In genomic region chr8:93668306-93668705, GRCm38 (mm10) we compare ENCODE assay signal across 11 mouse cellular contexts.
DNase-seq lines count a peak whose midpoint lies in the region; ATAC-seq and TF ChIP-seq lines count a peak whose summit lies in the region.
"Had no signal": no experiment of that assay in that cellular context is flagged by ENCODE, and none has a peak within 500 bp of the region (broad histone marks: within the 10 kb centered on the region; RNA-seq: fewer than 3 reads in every experiment).

No protein-coding gene starts in this region.

- H3K4me1 ChIP-seq in heart, embryonic 10.5 days: no peaks in the 10 kb centered on the region
- H3K4me1 ChIP-seq in midbrain, postnatal 0 days (ENCODE audit: insufficient read depth, low read length): no peaks in the 10 kb centered on the region
- no peaks in the 10 kb centered on the region for H3K4me1 ChIP-seq in midbrain, embryonic 11.5 days (ENCODE audit: control insufficient read depth, insufficient read depth, low read length)
- 0 out of 2 replicates have a peak, but pooled peaks cover 7% of the 10 kb centered on the region for H3K4me1 ChIP-seq in kidney, postnatal 0 days (replicated peaks; ENCODE audit: insufficient read depth, low read length)
- H3K4me1 ChIP-seq: limb, embryonic 13.5 days had no signal

- no peak for TF ChIP-seq CTCF in midbrain, postnatal 0 days (IDR thresholded peaks at IDR 0.05)
- TF ChIP-seq CTCF in kidney, postnatal 0 days (IDR thresholded peaks at IDR 0.05; ENCODE audit: low read depth): no peak

- no peak for ATAC-seq in midbrain, postnatal 0 days (ENCODE audit: low FRiP score)
- no peak for ATAC-seq in midbrain, embryonic 11.5 days (ENCODE audit: low FRiP score)
- no peak for ATAC-seq in kidney, postnatal 0 days (replicated peaks; ENCODE audit: low FRiP score, low read depth)
- no peak for ATAC-seq in granulocyte monocyte progenitor cell, adult 5-6 weeks (replicated peaks; ENCODE audit: poor library complexity, severe bottlenecking)

- WGBS in heart, embryonic 10.5 days: 54% methylated on average over 7 of the region's 7 CpGs
- WGBS in midbrain, postnatal 0 days: 71% methylated on average over 7 of the region's 7 CpGs
- 69% methylated on average over 7 of the region's 7 CpGs for WGBS in midbrain, embryonic 11.5 days
- WGBS in kidney, postnatal 0 days: 23% methylated on average over 7 of the region's 7 CpGs

- no peaks in the 10 kb centered on the region for H3K9me3 ChIP-seq in heart, embryonic 10.5 days
- H3K9me3 ChIP-seq in midbrain, postnatal 0 days (ENCODE audit: low read length): no peaks in the 10 kb centered on the region
- H3K9me3 ChIP-seq in midbrain, embryonic 11.5 days (ENCODE audit: control insufficient read depth, low read length): no peaks in the 10 kb centered on the region
- H3K9me3 ChIP-seq in kidney, postnatal 0 days (replicated peaks; ENCODE audit: low read length): no peaks in the 10 kb centered on the region
- H3K9me3 ChIP-seq: limb, embryonic 13.5 days had no signal

- no peak overlapping the region for H3K4me3 ChIP-seq in heart, embryonic 10.5 days
- H3K4me3 ChIP-seq in midbrain, postnatal 0 days (ENCODE audit: low read depth, low read length): no peak overlapping the region
- no peak overlapping the region for H3K4me3 ChIP-seq in midbrain, embryonic 11.5 days (ENCODE audit: low read depth, low read length)
- no peak overlapping the region for H3K4me3 ChIP-seq in kidney, postnatal 0 days (replicated peaks; ENCODE audit: low read depth, low read length)
- H3K4me3 ChIP-seq: limb, embryonic 13.5 days had no signal

- DNase-seq in heart, adult 8-10 months (ENCODE audit: low spot score): peak; percentile 9
- DNase-seq in heart, embryonic 10.5 days (ENCODE audit: low spot score): no peak
- DNase-seq in midbrain, postnatal 0 days (ENCODE audit: low spot score): peak; percentile 58
- DNase-seq in midbrain, embryonic 11.5 days (ENCODE audit: low spot score, missing footprints): no peak
- DNase-seq in kidney, postnatal 0 days (ENCODE audit: low spot score): peak; percentile 15
- DNase-seq in frontal cortex, postnatal 10 days (ENCODE audit: low spot score in 2 of 2): no peak
- DNase-seq: gastrocnemius, postnatal 14 days; thymus, adult 2 months had no signal

- H3K9ac ChIP-seq in midbrain, postnatal 0 days (replicated peaks; ENCODE audit: low read length, poor library complexity, severe bottlenecking): no peak overlapping the region
- no peak overlapping the region for H3K9ac ChIP-seq in midbrain, embryonic 11.5 days (ENCODE audit: low read length)
- H3K9ac ChIP-seq in kidney, postnatal 0 days (ENCODE audit: low read depth, low read length): no peak overlapping the region
- H3K9ac ChIP-seq: limb, embryonic 13.5 days had no signal

- no peak overlapping the region for H3K27ac ChIP-seq in heart, embryonic 10.5 days
- H3K27ac ChIP-seq in midbrain, postnatal 0 days (ENCODE audit: low read depth, low read length): no peak overlapping the region
- H3K27ac ChIP-seq in midbrain, embryonic 11.5 days (ENCODE audit: low read depth, low read length): no peak overlapping the region
- no peak overlapping the region for H3K27ac ChIP-seq in kidney, postnatal 0 days
- H3K27ac ChIP-seq: limb, embryonic 13.5 days had no signal

- H3K4me2 ChIP-seq in midbrain, postnatal 0 days (ENCODE audit: low read depth, low read length, poor library complexity, severe bottlenecking): no peak overlapping the region
- H3K4me2 ChIP-seq in midbrain, embryonic 11.5 days: no peak overlapping the region
- H3K4me2 ChIP-seq in kidney, postnatal 0 days (ENCODE audit: low read length): no peak overlapping the region
- H3K4me2 ChIP-seq: limb, embryonic 13.5 days had no signal

- H3K27me3 ChIP-seq in heart, embryonic 10.5 days (ENCODE audit: insufficient read depth, poor library complexity, severe bottlenecking): no peaks in the 10 kb centered on the region
- no peaks in the 10 kb centered on the region for H3K27me3 ChIP-seq in midbrain, postnatal 0 days (ENCODE audit: insufficient read depth, low read length)
- no peaks in the 10 kb centered on the region for H3K27me3 ChIP-seq in midbrain, embryonic 11.5 days (ENCODE audit: control insufficient read depth, insufficient read depth, low read length)
- no peaks in the 10 kb centered on the region for H3K27me3 ChIP-seq in kidney, postnatal 0 days (ENCODE audit: insufficient read depth, low read length)
- H3K27me3 ChIP-seq: CH12.LX; limb, embryonic 13.5 days had no signal

- H3K36me3 ChIP-seq in heart, embryonic 10.5 days: no peaks in the 10 kb centered on the region
- no peaks in the 10 kb centered on the region for H3K36me3 ChIP-seq in midbrain, postnatal 0 days (ENCODE audit: insufficient read depth, low read length)
- H3K36me3 ChIP-seq in midbrain, embryonic 11.5 days (ENCODE audit: control insufficient read depth, insufficient read depth, low read length): no peaks in the 10 kb centered on the region
- H3K36me3 ChIP-seq in kidney, postnatal 0 days (ENCODE audit: insufficient read depth, low read length): no peaks in the 10 kb centered on the region
- H3K36me3 ChIP-seq: limb, embryonic 13.5 days had no signal

Comparison
In these comparisons a context has a peak if more than half of its experiments do, and no peak if none do; other contexts are left out.
1. DNase-seq: peak in heart, adult 8-10 months (single experiment), midbrain, postnatal 0 days (single experiment) and kidney, postnatal 0 days (single experiment); none in heart, embryonic 10.5 days (single experiment), midbrain, embryonic 11.5 days (single experiment) and frontal cortex, postnatal 10 days (0 of 2).